Mouse (Mus musculus): ENCODE results near the gene Kcnj12.

DNA sequence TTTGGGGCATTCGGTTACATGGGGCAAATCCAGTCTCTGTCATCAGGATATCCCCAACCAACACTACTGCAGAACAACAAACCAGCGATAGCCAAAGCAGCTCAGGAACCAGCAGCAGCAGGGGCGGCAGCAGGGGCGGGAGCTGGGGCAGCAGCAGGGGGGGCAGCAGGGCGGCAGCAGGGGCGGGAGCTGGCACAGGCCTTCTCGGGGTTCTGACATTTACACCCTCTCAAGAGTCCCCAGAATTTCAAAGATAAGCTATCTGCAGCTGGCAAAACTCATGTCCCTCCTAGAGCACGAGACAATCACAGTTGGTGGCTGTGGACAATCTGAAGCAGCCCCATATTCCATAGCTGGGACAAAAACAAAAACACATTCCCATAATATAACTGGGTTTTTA is 28.8 kb downstream of the Kcnj12 start:
- no peak for TF ChIP-seq GATA1 (IDR thresholded peaks at IDR 0.05; ENCODE audit: low read length)
- no peak for TF ChIP-seq TAL1 (IDR thresholded peaks at IDR 0.05; ENCODE audit: low read length)
